ENCODE assay signal across 8 mouse cellular contexts in genomic region chr11:102393719-102394420, GRCm38 (mm10). TPM values are rescaled to one million over a fixed set of nuclear protein-coding genes. Genes with fewer than 3 reads are reported as not detected.
DNase-seq lines count a peak whose midpoint lies in the region; ATAC-seq and TF ChIP-seq lines count a peak whose summit lies in the region.

No protein-coding gene starts in this region.

- 9% methylated on average over 17 of the region's 17 CpGs for WGBS in heart, embryonic 10.5 days
- 15% methylated on average over 17 of the region's 17 CpGs for WGBS in hindbrain, embryonic 11.5 days
- WGBS in liver, embryonic 11.5 days: 14% methylated on average over 17 of the region's 17 CpGs
- 7% methylated on average over 17 of the region's 17 CpGs for WGBS in small intestine, adult 2 months

- DNase-seq in heart, embryonic 10.5 days (ENCODE audit: low spot score): no peak
- no peak for DNase-seq in heart, adult 18-20 months
- DNase-seq in thymus, postnatal 25 days: peak; percentile 22
- DNase-seq in thymus, postnatal 10 days (ENCODE audit: low spot score in 2 of 2): no peak
- DNase-seq in hindbrain, embryonic 11.5 days (ENCODE audit: low spot score): peak; percentile 54
- peak; percentile 38 for DNase-seq in liver, embryonic 11.5 days (ENCODE audit: low spot score)
- DNase-seq in ovary, postnatal 14 days (ENCODE audit: low spot score): no peak

- no peak overlapping the region for H3K27ac ChIP-seq in heart, embryonic 10.5 days
- H3K27ac ChIP-seq in hindbrain, embryonic 11.5 days (ENCODE audit: low read depth, low read length): peak overlapping the region; percentile 90
- H3K27ac ChIP-seq in liver, embryonic 11.5 days (ENCODE audit: low read depth, low read length): no peak overlapping the region
- no peak overlapping the region for H3K27ac ChIP-seq in small intestine, adult 2 months (ENCODE audit: insufficient read depth, low read depth, low read length)

- no peaks in the 10 kb centered on the region for H3K36me3 ChIP-seq in heart, embryonic 10.5 days
- no peaks in the 10 kb centered on the region for H3K36me3 ChIP-seq in hindbrain, embryonic 11.5 days (ENCODE audit: control insufficient read depth, insufficient read depth, low read length)
- no peaks in the 10 kb centered on the region for H3K36me3 ChIP-seq in liver, embryonic 11.5 days (ENCODE audit: control insufficient read depth, insufficient read depth, low read length)
- H3K36me3 ChIP-seq in small intestine, adult 2 months (ENCODE audit: control insufficient read depth, insufficient read depth, low read length): no peaks in the 10 kb centered on the region

- peak overlapping the region; percentile 73 for H3K4me2 ChIP-seq in hindbrain, embryonic 11.5 days (replicated peaks; ENCODE audit: low read depth, low read length)
- peak overlapping the region; percentile 64 for H3K4me2 ChIP-seq in liver, embryonic 11.5 days

- no peak for TF ChIP-seq POLR2A in small intestine, adult 2 months (IDR thresholded peaks at IDR 0.05; ENCODE audit: low read depth, low read length)

- H3K4me1 ChIP-seq in heart, embryonic 10.5 days: peaks cover 28% of the 10 kb centered on the region
- H3K4me1 ChIP-seq in hindbrain, embryonic 11.5 days (replicated peaks; ENCODE audit: control insufficient read depth, insufficient read depth, low read length): peaks cover 11% of the 10 kb centered on the region; the same call in 1 of the 2 replicates
- no peaks in the 10 kb centered on the region; the same call in 1 of the 2 replicates for H3K4me1 ChIP-seq in liver, embryonic 11.5 days (replicated peaks; ENCODE audit: control insufficient read depth, insufficient read depth, low read length)
- peaks cover 13% of the 10 kb centered on the region for H3K4me1 ChIP-seq in small intestine, adult 2 months (ENCODE audit: control insufficient read depth, insufficient read depth, insufficient read length, low read length)

- peak; percentile 41 for ATAC-seq in hindbrain, embryonic 11.5 days (ENCODE audit: low FRiP score)
- no peak for ATAC-seq in liver, embryonic 11.5 days (replicated peaks; ENCODE audit: low FRiP score)

- TF ChIP-seq CTCF in small intestine, adult 2 months (IDR thresholded peaks at IDR 0.05; ENCODE audit: extremely low read depth, insufficient read length, insufficient replicate concordance, low read depth, low read length): no peak

- H3K9ac ChIP-seq in hindbrain, embryonic 11.5 days (ENCODE audit: low read depth, low read length): peak overlapping the region; percentile 76
- H3K9ac ChIP-seq in liver, embryonic 11.5 days (ENCODE audit: low read depth, low read length): no peak overlapping the region

- peak overlapping the region; percentile 58 for H3K4me3 ChIP-seq in heart, embryonic 10.5 days
- peak overlapping the region; percentile 63 for H3K4me3 ChIP-seq in hindbrain, embryonic 11.5 days (ENCODE audit: low read depth, low read length)
- peak overlapping the region; percentile 27 for H3K4me3 ChIP-seq in liver, embryonic 11.5 days (ENCODE audit: low read depth, low read length)
- peak overlapping the region; percentile 50 for H3K4me3 ChIP-seq in small intestine, adult 2 months (ENCODE audit: low read depth, low read length)

- H3K27me3 ChIP-seq in heart, embryonic 10.5 days (ENCODE audit: insufficient read depth, poor library complexity, severe bottlenecking): peaks cover 54% of the 10 kb centered on the region
- H3K27me3 ChIP-seq in hindbrain, embryonic 11.5 days (ENCODE audit: control insufficient read depth, insufficient read depth, low read length): peaks cover 5% of the 10 kb centered on the region; the same call in 1 of the 2 replicates
- H3K27me3 ChIP-seq in liver, embryonic 11.5 days (replicated peaks; ENCODE audit: control insufficient read depth, insufficient read depth, low read length): peaks cover 55% of the 10 kb centered on the region
- no peaks in the 10 kb centered on the region for H3K27me3 ChIP-seq in small intestine, adult 2 months (ENCODE audit: control insufficient read depth, insufficient read depth, low read length)

- no peaks in the 10 kb centered on the region for H3K9me3 ChIP-seq in heart, embryonic 10.5 days
- no peaks in the 10 kb centered on the region for H3K9me3 ChIP-seq in hindbrain, embryonic 11.5 days (ENCODE audit: control insufficient read depth, low read length)
- no peaks in the 10 kb centered on the region for H3K9me3 ChIP-seq in liver, embryonic 11.5 days (ENCODE audit: control insufficient read depth, low read length)

RNA-seq across cellular contexts. Expression of gene Rundc3a, which starts 0.7 kb away (rescaled TPM):
- 0.74 and 1.8 TPM in 2 replicates for polyA plus RNA-seq in heart, embryonic 10.5 days (2016; fragmentation: Nextera tagmentation; extraction: Ambion mirVana)
- total RNA-seq in heart, adult 18-20 months (2021): under 1 TPM in 1 of 2 experiments, not detected in 1; 0.64 TPM
- 43.3 and 47.8 TPM in 2 replicates for polyA plus RNA-seq in hindbrain, embryonic 11.5 days (2014; fragmentation: Nextera tagmentation; extraction: Ambion mirVana)
- polyA plus RNA-seq in liver, embryonic 11.5 days (2014; fragmentation: Nextera tagmentation; extraction: Ambion mirVana): 1.8 and 2.6 TPM in 2 replicates
- 2.5 and 6.5 TPM in 2 replicates for polyA plus RNA-seq in small intestine, adult 2 months (2012; rRNA removed)

RNA-seq across cellular contexts. Expression of gene Slc25a39, which starts 13.9 kb away (rescaled TPM):
- polyA plus RNA-seq in heart, embryonic 10.5 days (2016; fragmentation: Nextera tagmentation; extraction: Ambion mirVana): 313 and 314 TPM in 2 replicates
- 100 to 1,000 TPM; 187 to 194 TPM for total RNA-seq in heart, adult 18-20 months (2021)
- 152 and 166 TPM in 2 replicates for polyA plus RNA-seq in hindbrain, embryonic 11.5 days (2014; fragmentation: Nextera tagmentation; extraction: Ambion mirVana)
- 282 and 283 TPM in 2 replicates for polyA plus RNA-seq in liver, embryonic 11.5 days (2014; fragmentation: Nextera tagmentation; extraction: Ambion mirVana)
- 322 and 403 TPM in 2 replicates for polyA plus RNA-seq in small intestine, adult 2 months (2012; rRNA removed)

RNA-seq across cellular contexts. Expression of gene Slc4a1, which starts 27.9 kb away (rescaled TPM):
- polyA plus RNA-seq in heart, embryonic 10.5 days (2016; fragmentation: Nextera tagmentation; extraction: Ambion mirVana): 88.9 and 128 TPM in 2 replicates
- 1 to 10 TPM; 1.4 to 2.3 TPM for total RNA-seq in heart, adult 18-20 months (2021)
- 25.8 and 28.1 TPM in 2 replicates for polyA plus RNA-seq in hindbrain, embryonic 11.5 days (2014; fragmentation: Nextera tagmentation; extraction: Ambion mirVana)
- 191 and 229 TPM in 2 replicates for polyA plus RNA-seq in liver, embryonic 11.5 days (2014; fragmentation: Nextera tagmentation; extraction: Ambion mirVana)
- polyA plus RNA-seq in small intestine, adult 2 months (2012; rRNA removed): not detected in 2 replicates

RNA-seq across cellular contexts. Expression of gene Grn, which starts 36.2 kb away (rescaled TPM):
- polyA plus RNA-seq in heart, embryonic 10.5 days (2016; fragmentation: Nextera tagmentation; extraction: Ambion mirVana): 109 and 151 TPM in 2 replicates
- 10 to 100 TPM; 82.0 to 98.0 TPM for total RNA-seq in heart, adult 18-20 months (2021)
- 43.3 and 47.2 TPM in 2 replicates for polyA plus RNA-seq in hindbrain, embryonic 11.5 days (2014; fragmentation: Nextera tagmentation; extraction: Ambion mirVana)
- 68.1 and 69.5 TPM in 2 replicates for polyA plus RNA-seq in liver, embryonic 11.5 days (2014; fragmentation: Nextera tagmentation; extraction: Ambion mirVana)
- polyA plus RNA-seq in small intestine, adult 2 months (2012; rRNA removed): 76.0 and 111 TPM in 2 replicates

RNA-seq across cellular contexts. Expression of gene Fam171a2, which starts 53.6 kb away (rescaled TPM):
- polyA plus RNA-seq in heart, embryonic 10.5 days (2016; fragmentation: Nextera tagmentation; extraction: Ambion mirVana): 1.7 and 3.6 TPM in 2 replicates
- 1 to 10 TPM; 3.4 to 4.8 TPM for total RNA-seq in heart, adult 18-20 months (2021)
- 10.7 and 11.7 TPM in 2 replicates for polyA plus RNA-seq in hindbrain, embryonic 11.5 days (2014; fragmentation: Nextera tagmentation; extraction: Ambion mirVana)
- 1.8 and 2.0 TPM in 2 replicates for polyA plus RNA-seq in liver, embryonic 11.5 days (2014; fragmentation: Nextera tagmentation; extraction: Ambion mirVana)
- 5.4 and 5.9 TPM in 2 replicates for polyA plus RNA-seq in small intestine, adult 2 months (2012; rRNA removed)

Comparison
In these comparisons a context has a peak if more than half of its experiments do, and no peak if none do; other contexts are left out.
1. DNase-seq: peak in thymus, postnatal 25 days (single experiment), hindbrain, embryonic 11.5 days (single experiment) and liver, embryonic 11.5 days (single experiment); none in heart, embryonic 10.5 days (single experiment), heart, adult 18-20 months (0 of 2), thymus, postnatal 10 days (0 of 2) and ovary, postnatal 14 days (single experiment).
2. RNA of gene Slc4a1, which starts 27.9 kb away (polyA plus RNA-seq): 191 to 229 TPM in liver, embryonic 11.5 days, 88.9 to 128 TPM in heart, embryonic 10.5 days and 25.8 to 28.1 TPM in hindbrain, embryonic 11.5 days; not detected in small intestine, adult 2 months; every median in the first group is over 10 times any median in the second.
3. Peak in every context shown above with its lines, with median percentiles within 50 percentile points of each other: H3K4me3 ChIP-seq.